Mouse (Mus musculus): ENCODE measurements around the gene Hormad2. TPM values are rescaled to one million over a fixed set of nuclear protein-coding genes. Genes with fewer than 3 reads are reported as not detected.
A peak's percentile ranks its signal among the peaks of the same experiment; 100 is the strongest.

Gene Hormad2
- total RNA-seq, 2 experiments from 2014 or later, result not detected

GRCm38 (mm10) chr11:4342027-4342426 lies 98.9 kb downstream of the Hormad2 start:
- no peak for ATAC-seq (ENCODE audit: poor library complexity, severe bottlenecking)

- no peak for ATAC-seq (ENCODE audit: poor library complexity, severe bottlenecking)
Observed at GRCm38 (mm10) chr11:4340109-4340779, 100.7 kb downstream of the Hormad2 start.

GRCm38 (mm10) chr11:4339275-4339674 lies 101.6 kb downstream of the Hormad2 start:
- ATAC-seq (ENCODE audit: poor library complexity, severe bottlenecking), result peak; percentile 70

- no peak for ATAC-seq (ENCODE audit: poor library complexity, severe bottlenecking)
Observed at GRCm38 (mm10) chr11:4336693-4337283, 104.1 kb downstream of the Hormad2 start.

GRCm38 (mm10) chr11:4335810-4336692 lies 104.9 kb downstream of the Hormad2 start:
- peak; percentile 59 for ATAC-seq (ENCODE audit: poor library complexity, severe bottlenecking)

GRCm38 (mm10) chr11:4332961-4333360 lies 107.9 kb downstream of the Hormad2 start:
- ATAC-seq (ENCODE audit: poor library complexity, severe bottlenecking), result peak; percentile 82

- peak; percentile 62 for ATAC-seq (ENCODE audit: poor library complexity, severe bottlenecking)
Observed at GRCm38 (mm10) chr11:4328188-4328587, 112.7 kb downstream of the Hormad2 start.

- ATAC-seq (ENCODE audit: poor library complexity, severe bottlenecking), result no peak
Observed at GRCm38 (mm10) chr11:4323481-4323880, 117.4 kb downstream of the Hormad2 start.

- no peak for ATAC-seq (ENCODE audit: poor library complexity, severe bottlenecking)
Observed at GRCm38 (mm10) chr11:4322943-4323342, 118.0 kb downstream of the Hormad2 start.

GRCm38 (mm10) chr11:4320876-4321275 lies 120.0 kb downstream of the Hormad2 start:
- no peak for ATAC-seq (ENCODE audit: poor library complexity, severe bottlenecking)

- peak; percentile 59; the same call in 1 of the 2 replicates for ATAC-seq (ENCODE audit: poor library complexity, severe bottlenecking)
Observed at GRCm38 (mm10) chr11:4319212-4319955, 121.5 kb downstream of the Hormad2 start.

GRCm38 (mm10) chr11:4318011-4318410 lies 122.9 kb downstream of the Hormad2 start:
- no peak for ATAC-seq (ENCODE audit: poor library complexity, severe bottlenecking)

- ATAC-seq (ENCODE audit: poor library complexity, severe bottlenecking), result no peak
Observed at GRCm38 (mm10) chr11:4317287-4317686, 123.6 kb downstream of the Hormad2 start.

GRCm38 (mm10) chr11:4312180-4312579 lies 128.7 kb downstream of the Hormad2 start:
- ATAC-seq (ENCODE audit: poor library complexity, severe bottlenecking), result no peak

- no peak for ATAC-seq (ENCODE audit: poor library complexity, severe bottlenecking)
Observed at GRCm38 (mm10) chr11:4310324-4310723, 130.6 kb downstream of the Hormad2 start.

GRCm38 (mm10) chr11:4309613-4310012 lies 131.3 kb downstream of the Hormad2 start:
- no peak for ATAC-seq (ENCODE audit: poor library complexity, severe bottlenecking)

GRCm38 (mm10) chr11:4308514-4309450 lies 132.1 kb downstream of the Hormad2 start:
- peak; percentile 18; the same call in 1 of the 2 replicates for ATAC-seq (ENCODE audit: poor library complexity, severe bottlenecking)

GRCm38 (mm10) chr11:4308060-4308513 lies 132.8 kb downstream of the Hormad2 start:
- no peak for ATAC-seq (ENCODE audit: poor library complexity, severe bottlenecking)

- no peak for ATAC-seq (ENCODE audit: poor library complexity, severe bottlenecking)
Observed at GRCm38 (mm10) chr11:4306086-4306485, 134.8 kb downstream of the Hormad2 start.

- no peak for ATAC-seq (ENCODE audit: poor library complexity, severe bottlenecking)
Observed at GRCm38 (mm10) chr11:4305090-4305489, 135.8 kb downstream of the Hormad2 start.

Measured in megakaryocyte, adult 5-6 weeks (primary cell).